Mouse (Mus musculus): ENCODE measurements around the gene Tas2r135. TPM values are rescaled to one million over a fixed set of nuclear protein-coding genes. Genes with fewer than 3 reads are reported as not detected.

Tas2r135 gene
- polyA plus RNA-seq, 1 experiment from 2014 or later: not detected

- ATAC-seq (replicated peaks; ENCODE audit: low FRiP score) (no peak), DNase-seq (ENCODE audit: low spot score) (no peak)
- Histone ChIP-seq H3K4me3 (ENCODE audit: low read depth, low read length) (no peak within 1 kb of the TSS), H3K4me2 (no peak within 1 kb of the TSS), H3K9me3 (ENCODE audit: control insufficient read depth, low read length) (no peaks in the 10 kb centered on the region), H3K4me1 (replicated peaks; ENCODE audit: control insufficient read depth, insufficient read depth, low read length) (no peaks in the 10 kb centered on the region), H3K27ac (ENCODE audit: low read depth, low read length) (no peak within 1 kb of the TSS), H3K36me3 (ENCODE audit: control insufficient read depth, insufficient read depth, low read length) (no peaks in the 10 kb centered on the region), H3K27me3 (replicated peaks; ENCODE audit: control insufficient read depth, insufficient read depth, low read length) (no peaks in the 10 kb centered on the region), H3K9ac (ENCODE audit: low read depth, low read length) (no peak within 1 kb of the TSS)
- WGBS: 58% methylated on average over 6 of the region's 6 CpGs
These were observed 29.2 kb downstream of the Tas2r135 start, which contains the start of gene Tas2r126 for GRCm38 (mm10) chr6:42434446-42434845. Gene Tas2r126 (plus strand): TSS chr6:42434535.

- no peak for DNase-seq (ENCODE audit: low spot score)
- H3K9ac ChIP-seq (ENCODE audit: low read depth, low read length): no peak overlapping the region
- H3K9me3 ChIP-seq (ENCODE audit: control insufficient read depth, low read length): no peaks in the 10 kb centered on the region
- H3K36me3 ChIP-seq (ENCODE audit: control insufficient read depth, insufficient read depth, low read length): no peaks in the 10 kb centered on the region
- no peak overlapping the region for H3K4me3 ChIP-seq (ENCODE audit: low read depth, low read length)
- H3K4me2 ChIP-seq: no peak overlapping the region
- 60% methylated on average over 2 of the region's 2 CpGs for WGBS
- H3K4me1 ChIP-seq (replicated peaks; ENCODE audit: control insufficient read depth, insufficient read depth, low read length): no peaks in the 10 kb centered on the region
- H3K27ac ChIP-seq (ENCODE audit: low read depth, low read length): no peak overlapping the region
- H3K27me3 ChIP-seq (replicated peaks; ENCODE audit: control insufficient read depth, insufficient read depth, low read length): no peaks in the 10 kb centered on the region
- no peak for ATAC-seq (replicated peaks; ENCODE audit: low FRiP score)
These were observed 30.3 kb downstream of the Tas2r135 start for GRCm38 (mm10) chr6:42435490-42435889.

- no peaks in the 10 kb centered on the region for H3K27me3 ChIP-seq (replicated peaks; ENCODE audit: control insufficient read depth, insufficient read depth, low read length)
- H3K27ac ChIP-seq (ENCODE audit: low read depth, low read length): no peak overlapping the region
- no peak overlapping the region for H3K4me2 ChIP-seq
- 54% methylated on average over 2 of the region's 2 CpGs for WGBS
- no peaks in the 10 kb centered on the region for H3K36me3 ChIP-seq (ENCODE audit: control insufficient read depth, insufficient read depth, low read length)
- no peaks in the 10 kb centered on the region for H3K4me1 ChIP-seq (replicated peaks; ENCODE audit: control insufficient read depth, insufficient read depth, low read length)
- ATAC-seq (replicated peaks; ENCODE audit: low FRiP score) (no peak), DNase-seq (ENCODE audit: low spot score) (no peak)
- no peak overlapping the region for H3K9ac ChIP-seq (ENCODE audit: low read depth, low read length)
- H3K9me3 ChIP-seq (ENCODE audit: control insufficient read depth, low read length): no peaks in the 10 kb centered on the region
- no peak overlapping the region for H3K4me3 ChIP-seq (ENCODE audit: low read depth, low read length)
These were observed 36.2 kb downstream of the Tas2r135 start for GRCm38 (mm10) chr6:42441395-42441794.

DNA sequence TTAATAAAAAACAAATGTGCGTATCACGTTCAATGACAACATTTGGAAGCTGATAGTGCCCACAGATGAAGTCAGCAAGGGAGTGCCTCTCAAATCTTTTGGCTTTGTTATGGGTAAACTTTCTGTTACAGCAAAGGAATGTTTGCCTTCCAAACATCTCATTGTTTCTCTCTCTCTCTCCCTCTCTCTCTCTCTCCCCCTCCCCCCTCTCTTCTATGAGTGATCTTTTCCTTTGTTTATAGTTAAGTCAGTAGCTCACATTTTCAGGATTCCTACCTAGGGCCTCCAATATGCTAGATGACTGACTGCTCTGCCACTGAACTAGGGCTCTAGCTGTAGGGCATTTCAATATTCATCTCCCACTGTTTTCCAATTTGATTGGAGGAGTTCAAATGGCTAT is 39.3 kb downstream of the Tas2r135 start:
- Histone ChIP-seq H3K36me3 (ENCODE audit: control insufficient read depth, insufficient read depth, low read length) (no peaks in the 10 kb centered on the region), H3K9me3 (ENCODE audit: control insufficient read depth, low read length) (no peaks in the 10 kb centered on the region), H3K4me1 (replicated peaks; ENCODE audit: control insufficient read depth, insufficient read depth, low read length) (no peaks in the 10 kb centered on the region), H3K27me3 (replicated peaks; ENCODE audit: control insufficient read depth, insufficient read depth, low read length) (no peaks in the 10 kb centered on the region), H3K27ac (ENCODE audit: low read depth, low read length) (no peak overlapping the region), H3K9ac (ENCODE audit: low read depth, low read length) (no peak overlapping the region), H3K4me3 (ENCODE audit: low read depth, low read length) (no peak overlapping the region), H3K4me2 (no peak overlapping the region)
- 63% methylated on average over 2 of the region's 2 CpGs for WGBS
- ATAC-seq (replicated peaks; ENCODE audit: low FRiP score) (no peak), DNase-seq (ENCODE audit: low spot score) (no peak)

GRCm38 (mm10) chr6:42447381-42447780 is 42.1 kb downstream of the Tas2r135 start:
- Histone ChIP-seq H3K4me2 (no peak overlapping the region), H3K36me3 (ENCODE audit: control insufficient read depth, insufficient read depth, low read length) (no peaks in the 10 kb centered on the region), H3K4me1 (replicated peaks; ENCODE audit: control insufficient read depth, insufficient read depth, low read length) (no peaks in the 10 kb centered on the region), H3K27me3 (replicated peaks; ENCODE audit: control insufficient read depth, insufficient read depth, low read length) (no peaks in the 10 kb centered on the region), H3K4me3 (ENCODE audit: low read depth, low read length) (no peak overlapping the region), H3K9me3 (ENCODE audit: control insufficient read depth, low read length) (no peaks in the 10 kb centered on the region), H3K9ac (ENCODE audit: low read depth, low read length) (no peak overlapping the region), H3K27ac (ENCODE audit: low read depth, low read length) (no peak overlapping the region)
- ATAC-seq (replicated peaks; ENCODE audit: low FRiP score) (no peak), DNase-seq (ENCODE audit: low spot score) (no peak)
- 80% methylated on average over 2 of the region's 2 CpGs for WGBS

Other genes starting within 250 kb of the Tas2r135 start
- gene Tas2r144, start 190.1 kb upstream of the Tas2r135 start, polyA plus RNA-seq (2014; fragmentation: Nextera tagmentation; extraction: Ambion mirVana): not detected in 2 replicates
- 10.4 and 13.0 TPM in 2 replicates for gene Gstk1, start 159.5 kb upstream of the Tas2r135 start, polyA plus RNA-seq (2014; fragmentation: Nextera tagmentation; extraction: Ambion mirVana)
- 0.38 TPM in 1 of 2 replicates, not detected in the other for gene Tmem139, start 143.5 kb upstream of the Tas2r135 start, polyA plus RNA-seq (2014; fragmentation: Nextera tagmentation; extraction: Ambion mirVana)
- 44.5 and 46.1 TPM in 2 replicates for gene Casp2, start 140.4 kb upstream of the Tas2r135 start, polyA plus RNA-seq (2014; fragmentation: Nextera tagmentation; extraction: Ambion mirVana)
- 0.23 and 0.29 TPM in 2 replicates for gene Clcn1, start 118.7 kb upstream of the Tas2r135 start, polyA plus RNA-seq (2014; fragmentation: Nextera tagmentation; extraction: Ambion mirVana)
- gene Fam131b, start 80.8 kb upstream of the Tas2r135 start, polyA plus RNA-seq (2014; fragmentation: Nextera tagmentation; extraction: Ambion mirVana): 0.04 and 0.08 TPM in 2 replicates
- 113 TPM in 2 replicates for gene Zyx, start 55.8 kb upstream of the Tas2r135 start, polyA plus RNA-seq (2014; fragmentation: Nextera tagmentation; extraction: Ambion mirVana)
- 1.1 and 1.4 TPM in 2 replicates for gene Epha1, start 32.2 kb upstream of the Tas2r135 start, polyA plus RNA-seq (2014; fragmentation: Nextera tagmentation; extraction: Ambion mirVana)
- not detected in 2 replicates for gene Tas2r143, start 5.2 kb upstream of the Tas2r135 start, polyA plus RNA-seq (2014; fragmentation: Nextera tagmentation; extraction: Ambion mirVana)
- gene Tas2r126, start 29.1 kb downstream of the Tas2r135 start, polyA plus RNA-seq (2014; fragmentation: Nextera tagmentation; extraction: Ambion mirVana): not detected in 2 replicates
- not detected in 2 replicates for gene Olfr458, start 59.8 kb downstream of the Tas2r135 start, polyA plus RNA-seq (2014; fragmentation: Nextera tagmentation; extraction: Ambion mirVana)
- not detected in 2 replicates for gene Olfr457, start 70.9 kb downstream of the Tas2r135 start, polyA plus RNA-seq (2014; fragmentation: Nextera tagmentation; extraction: Ambion mirVana)
- not detected in 2 replicates for gene Olfr456, start 81.8 kb downstream of the Tas2r135 start, polyA plus RNA-seq (2014; fragmentation: Nextera tagmentation; extraction: Ambion mirVana)
- not detected in 2 replicates for gene Olfr455, start 142.2 kb downstream of the Tas2r135 start, polyA plus RNA-seq (2014; fragmentation: Nextera tagmentation; extraction: Ambion mirVana)
- gene Tcaf3, start 192.3 kb downstream of the Tas2r135 start, polyA plus RNA-seq (2014; fragmentation: Nextera tagmentation; extraction: Ambion mirVana): not detected in 2 replicates
- 0.29 and 0.55 TPM in 2 replicates for gene Tcaf2, start 239.8 kb downstream of the Tas2r135 start, polyA plus RNA-seq (2014; fragmentation: Nextera tagmentation; extraction: Ambion mirVana)